Mouse (Mus musculus) olfactory bulb, adult 2 months (tissue): Measurements from ENCODE around the gene Dio1.

ENCODE experiments used
- CTCF ChIP-seq: fragments of 200-500 bp; IDR thresholded peaks from 2 replicates; pipeline ENCODE4 v1.5.1; 2012; ENCODE audit warnings: low read depth, mild to moderate bottlenecking, low read length, moderate library complexity; ENCODE audit not compliant: insufficient read depth
- POLR2A ChIP-seq: fragments of 200-500 bp; IDR thresholded peaks from 2 replicates; pipeline ENCODE4 v1.6.1; 2012; ENCODE audit warnings: mild to moderate bottlenecking, low read depth, low read length, moderate library complexity; ENCODE audit not compliant: insufficient read depth

GRCm38 (mm10) chr4:107274511-107274910, 32.5 kb downstream of the Dio1 start:
- TF ChIP-seq POLR2A, result no peak
- TF ChIP-seq CTCF, result no peak
